Mouse (Mus musculus): ENCODE data around the gene Tmem202. TPM values are rescaled to one million over a fixed set of nuclear protein-coding genes. Genes with fewer than 3 reads are reported as not detected.
A peak's percentile ranks its signal among the peaks of the same experiment; 100 is the strongest.

Tmem202 gene
- total RNA-seq, 1 experiment from 2014 or later = not detected

- ATAC-seq (replicated peaks; ENCODE audit: low read depth, poor library complexity, severe bottlenecking) = no peak
These were observed 2.0 kb downstream of the Tmem202 start for GRCm38 (mm10) chr9:59537651-59538050.

GRCm38 (mm10) chr9:59533889-59534288, 5.8 kb downstream of the Tmem202 start:
- ATAC-seq (replicated peaks; ENCODE audit: low read depth, poor library complexity, severe bottlenecking) = peak; percentile 37; the same call in 1 of the 2 replicates

- ATAC-seq (replicated peaks; ENCODE audit: low read depth, poor library complexity, severe bottlenecking) = no peak
These were observed 6.2 kb downstream of the Tmem202 start for GRCm38 (mm10) chr9:59533422-59533821.

GRCm38 (mm10) chr9:59531645-59532044, 8.0 kb downstream of the Tmem202 start:
- no peak for ATAC-seq (replicated peaks; ENCODE audit: low read depth, poor library complexity, severe bottlenecking)

GRCm38 (mm10) chr9:59528274-59528673, 11.4 kb downstream of the Tmem202 start:
- no peak for ATAC-seq (replicated peaks; ENCODE audit: low read depth, poor library complexity, severe bottlenecking)

GRCm38 (mm10) chr9:59527580-59527979, 12.1 kb downstream of the Tmem202 start:
- ATAC-seq (replicated peaks; ENCODE audit: low read depth, poor library complexity, severe bottlenecking) = no peak

GRCm38 (mm10) chr9:59526727-59527126, 12.9 kb downstream of the Tmem202 start:
- no peak for ATAC-seq (replicated peaks; ENCODE audit: low read depth, poor library complexity, severe bottlenecking)

- 0 out of 2 replicates have a peak, but pooled peaks have one; percentile 42 for ATAC-seq (replicated peaks; ENCODE audit: low read depth, poor library complexity, severe bottlenecking)
These were observed 16.7 kb downstream of the Tmem202 start for GRCm38 (mm10) chr9:59522906-59523305.

- no peak for ATAC-seq (replicated peaks; ENCODE audit: low read depth, poor library complexity, severe bottlenecking)
These were observed 20.3 kb downstream of the Tmem202 start for GRCm38 (mm10) chr9:59519396-59519795.

GRCm38 (mm10) chr9:59518976-59519375, 20.7 kb downstream of the Tmem202 start:
- no peak for ATAC-seq (replicated peaks; ENCODE audit: low read depth, poor library complexity, severe bottlenecking)

- peak; percentile 50; the same call in 1 of the 2 replicates for ATAC-seq (replicated peaks; ENCODE audit: low read depth, poor library complexity, severe bottlenecking)
These were observed 22.5 kb downstream of the Tmem202 start for GRCm38 (mm10) chr9:59517127-59517526.

GRCm38 (mm10) chr9:59515069-59515468, 24.6 kb downstream of the Tmem202 start:
- no peak for ATAC-seq (replicated peaks; ENCODE audit: low read depth, poor library complexity, severe bottlenecking)

- no peak for ATAC-seq (replicated peaks; ENCODE audit: low read depth, poor library complexity, severe bottlenecking)
These were observed 27.3 kb downstream of the Tmem202 start for GRCm38 (mm10) chr9:59512381-59512780.

- no peak for ATAC-seq (replicated peaks; ENCODE audit: low read depth, poor library complexity, severe bottlenecking)
These were observed 31.5 kb downstream of the Tmem202 start for GRCm38 (mm10) chr9:59508146-59508545.

GRCm38 (mm10) chr9:59487331-59487730, 52.3 kb downstream of the Tmem202 start:
- ATAC-seq (replicated peaks; ENCODE audit: low read depth, poor library complexity, severe bottlenecking) = no peak

GRCm38 (mm10) chr9:59486549-59487065, 53.0 kb downstream of the Tmem202 start, which contains the start of gene Arih1:
Gene Arih1 (minus strand): TSS chr9:59486618.
- peak; percentile 93 for ATAC-seq (replicated peaks; ENCODE audit: low read depth, poor library complexity, severe bottlenecking)

- no peak for ATAC-seq (replicated peaks; ENCODE audit: low read depth, poor library complexity, severe bottlenecking)
These were observed 53.5 kb downstream of the Tmem202 start for GRCm38 (mm10) chr9:59486076-59486518.

- ATAC-seq (replicated peaks; ENCODE audit: low read depth, poor library complexity, severe bottlenecking) = peak; percentile 37; the same call in 1 of the 2 replicates
These were observed 54.1 kb downstream of the Tmem202 start for GRCm38 (mm10) chr9:59485511-59486075.

- no peak for ATAC-seq (replicated peaks; ENCODE audit: low read depth, poor library complexity, severe bottlenecking)
These were observed 54.9 kb downstream of the Tmem202 start for GRCm38 (mm10) chr9:59484760-59485159.

- 0 out of 2 replicates have a peak, but pooled peaks have one; percentile 23 for ATAC-seq (replicated peaks; ENCODE audit: low read depth, poor library complexity, severe bottlenecking)
These were observed 57.2 kb downstream of the Tmem202 start for GRCm38 (mm10) chr9:59482419-59482818.

- no peak for ATAC-seq (replicated peaks; ENCODE audit: low read depth, poor library complexity, severe bottlenecking)
These were observed 63.0 kb downstream of the Tmem202 start for GRCm38 (mm10) chr9:59476617-59477016.

- no peak; the same call in 1 of the 2 replicates for ATAC-seq (replicated peaks; ENCODE audit: low read depth, poor library complexity, severe bottlenecking)
These were observed 64.8 kb downstream of the Tmem202 start for GRCm38 (mm10) chr9:59474838-59475237.

All from common myeloid progenitor, adult 5-6 weeks (primary cell).